Mouse (Mus musculus) heart, postnatal 0 days (tissue): ENCODE measurements around the gene Gab1. TPM values are rescaled to one million over a fixed set of nuclear protein-coding genes. Genes with fewer than 3 reads are reported as not detected.

Experiments
- ATAC-seq: fragments of 200-750 bp; cut with Nextera tagmentation; 2 replicates; pipeline ENCODE4 v1.8.0; 2017; ENCODE audit warnings: low read depth, moderate number of reproducible peaks, moderate library complexity; ENCODE audit not compliant: insufficient read depth
- DNase-seq: peaks from one replicate; pipeline ENCODE4 v3.0.0-alpha.2; 2016; ENCODE audit warnings: low spot score
- H3K27ac ChIP-seq: fragments of 300-500 bp; sonication (generic); 2 replicates; pipeline ENCODE4 v1.5.1; 2014; ENCODE audit warnings: low read depth, mild to moderate bottlenecking
- H3K27me3 ChIP-seq: fragments of 300-500 bp; sonication (generic); 2 replicates; pipeline ENCODE4 v1.6.1; 2014; ENCODE audit warnings: low read length, mixed read lengths; ENCODE audit not compliant: control insufficient read depth, insufficient read depth
- H3K36me3 ChIP-seq: fragments of 300-500 bp; sonication (generic); replicated peaks from 2 replicates; pipeline ENCODE4 v1.6.1; 2014; ENCODE audit warnings: low read length, mixed read lengths; ENCODE audit not compliant: control insufficient read depth, insufficient read depth
- H3K4me1 ChIP-seq: fragments of 300-500 bp; sonication (generic); 2 replicates; pipeline ENCODE4 v1.6.1; 2014; ENCODE audit warnings: antibody characterized with exemption; ENCODE audit not compliant: control insufficient read depth, insufficient read depth
- H3K4me2 ChIP-seq: fragments of 300-500 bp; sonication (generic); 2 replicates; pipeline ENCODE4 v1.6.1; 2014; ENCODE audit warnings: low read depth, mild to moderate bottlenecking, low read length, moderate library complexity
- H3K4me3 ChIP-seq: fragments of 300-500 bp; sonication (generic); 2 replicates; pipeline ENCODE4 v1.5.1; 2014; ENCODE audit warnings: low read depth, low read length
- H3K9ac ChIP-seq: fragments of 300-500 bp; sonication (generic); replicated peaks from 2 replicates; pipeline ENCODE4 v1.6.1; 2014; ENCODE audit warnings: low read depth, low read length, mixed read lengths
- H3K9me3 ChIP-seq: fragments of 300-500 bp; sonication (generic); replicated peaks from 2 replicates; pipeline ENCODE4 v1.6.1; 2016; ENCODE audit warnings: low read length; ENCODE audit not compliant: control insufficient read depth
- CTCF ChIP-seq: IDR thresholded peaks from 2 replicates; pipeline ENCODE4 v1.5.1; 2016; ENCODE audit warnings: antibody characterized with exemption, control low read depth, low read depth
- EP300 ChIP-seq: IDR thresholded peaks from 2 replicates; pipeline ENCODE4 v1.6.1; 2016; ENCODE audit warnings: antibody characterized with exemption, low read depth
- WGBS: fragments of 180-500 bp; shearing (Covaris S2); extraction: QIAGEN DNeasy Blood & Tissue Kit; methylation state at CpG from one replicate; pipeline ENCODE4 v1.1.7; 2014; 5-methylcytosine and 5-hydroxymethylcytosine counted together
- polyA plus RNA-seq: library from polyadenylated mRNA; unstranded; fragments of >200 nt; fragmentation: Nextera tagmentation; extraction: Ambion mirVana; gene quantifications from 2 replicates; pipeline ENCODE4 v1.2.1, GENCODE M21; 2015
- total RNA-seq: library from RNA; depleted of rRNA; stranded (reverse); fragments of >200 nt; gene quantifications from 2 replicates; pipeline ENCODE4 v1.2.3, GENCODE M21; 2014; ENCODE audit warnings: low replicate concordance

Gene Gab1
- total and polyA plus RNA-seq, 2 experiments from 2014 or later = 18.8 to 54.0 TPM

DNA sequence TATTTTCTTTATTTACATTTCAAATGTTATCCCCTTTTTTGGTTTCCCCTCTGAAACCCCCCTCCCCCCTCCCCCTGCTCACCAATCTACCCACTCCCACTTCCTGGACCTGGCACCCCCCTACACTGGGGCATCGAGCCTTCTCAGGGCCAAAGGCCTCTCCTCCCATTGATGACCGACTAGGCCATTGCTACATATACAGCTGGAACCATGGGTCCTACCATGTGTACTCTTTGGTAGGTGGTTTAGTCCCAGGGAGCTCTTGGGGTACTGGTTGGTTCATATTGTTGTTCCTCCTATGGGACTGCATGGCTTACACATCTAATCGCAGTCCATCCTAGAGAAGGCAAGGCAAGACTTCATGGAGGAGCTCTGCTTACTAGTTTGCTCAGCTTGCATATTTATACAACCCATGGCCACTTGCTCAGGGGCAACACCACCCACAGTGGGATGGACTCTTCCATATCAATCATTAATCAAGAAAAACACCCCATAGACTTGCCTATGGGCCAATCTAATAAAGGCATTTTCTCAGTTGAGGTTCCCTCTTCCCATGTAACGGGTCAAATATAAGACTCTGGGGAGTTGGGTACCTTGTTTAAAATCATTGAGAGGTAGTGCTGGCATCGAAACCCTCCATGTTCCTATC lies 48.3 kb downstream of the Gab1 start:
- H3K9ac ChIP-seq = no peak overlapping the region
- H3K4me1 ChIP-seq = peaks cover 55% of the 10 kb centered on the region
- no peaks in the 10 kb centered on the region for H3K9me3 ChIP-seq
- no peaks in the 10 kb centered on the region for H3K27me3 ChIP-seq
- peak overlapping the region; percentile 6; the same call in 1 of the 2 replicates for H3K27ac ChIP-seq
- no peak for ATAC-seq
- no peak for TF ChIP-seq CTCF
- TF ChIP-seq EP300 = no peak
- no peaks in the 10 kb centered on the region for H3K36me3 ChIP-seq
- WGBS = 92% methylated on average over 5 of the region's 5 CpGs
- no peak overlapping the region for H3K4me2 ChIP-seq
- H3K4me3 ChIP-seq = no peak overlapping the region
- DNase-seq = no peak

DNA sequence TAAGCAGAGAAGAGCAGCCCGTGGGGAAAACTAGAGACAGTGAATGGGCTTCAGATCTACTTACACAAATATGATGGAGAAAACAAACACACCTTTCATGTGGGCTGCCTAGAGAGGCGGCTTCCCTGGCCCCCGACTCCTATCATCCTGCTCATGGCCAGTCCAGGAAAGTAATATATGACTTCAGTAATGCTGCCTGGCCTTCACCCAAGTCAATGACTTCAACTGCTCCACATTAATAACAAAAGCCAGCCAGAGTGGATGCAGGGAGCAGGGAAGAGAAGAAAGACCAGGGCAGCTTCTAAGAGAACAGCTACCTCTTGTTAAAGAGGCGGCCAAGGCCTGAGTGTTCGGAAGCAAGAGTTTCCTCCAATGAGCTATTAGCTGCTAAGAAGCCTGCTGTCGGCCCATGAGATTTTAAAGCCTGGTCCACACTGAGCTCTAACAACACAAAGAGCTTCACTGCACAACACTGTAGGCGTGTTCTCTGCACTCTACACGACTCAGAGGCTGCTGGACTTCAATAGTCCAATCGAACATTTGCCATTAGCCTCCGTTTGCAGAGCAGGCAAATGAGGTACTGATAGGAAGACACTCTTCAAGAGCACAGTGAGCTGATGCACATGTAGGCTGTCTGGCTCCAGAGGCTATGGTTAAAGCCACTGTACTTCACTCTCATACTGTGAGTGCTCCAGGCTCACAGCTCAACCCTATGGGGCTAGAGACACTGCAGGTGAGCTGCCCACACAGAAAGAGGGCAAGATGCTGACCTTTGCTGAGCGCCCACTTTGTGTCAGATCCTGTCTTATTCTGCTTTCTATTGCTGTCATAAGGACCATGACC lies 49.4 kb downstream of the Gab1 start:
- Histone ChIP-seq H3K4me2 (peak overlapping the region; percentile 39), H3K4me3 (no peak overlapping the region), H3K36me3 (no peaks in the 10 kb centered on the region), H3K9ac (0 out of 2 replicates have a peak overlapping the region, but pooled peaks have one; percentile 46), H3K9me3 (no peaks in the 10 kb centered on the region), H3K27ac (peak overlapping the region; percentile 69), H3K27me3 (no peaks in the 10 kb centered on the region), H3K4me1 (peaks cover 63% of the 10 kb centered on the region)
- WGBS = 37% methylated on average over 11 of the region's 11 CpGs
- peak; percentile 40 for ATAC-seq
- TF ChIP-seq EP300 = no peak
- TF ChIP-seq CTCF = no peak
- DNase-seq = peak; percentile 69

DNA sequence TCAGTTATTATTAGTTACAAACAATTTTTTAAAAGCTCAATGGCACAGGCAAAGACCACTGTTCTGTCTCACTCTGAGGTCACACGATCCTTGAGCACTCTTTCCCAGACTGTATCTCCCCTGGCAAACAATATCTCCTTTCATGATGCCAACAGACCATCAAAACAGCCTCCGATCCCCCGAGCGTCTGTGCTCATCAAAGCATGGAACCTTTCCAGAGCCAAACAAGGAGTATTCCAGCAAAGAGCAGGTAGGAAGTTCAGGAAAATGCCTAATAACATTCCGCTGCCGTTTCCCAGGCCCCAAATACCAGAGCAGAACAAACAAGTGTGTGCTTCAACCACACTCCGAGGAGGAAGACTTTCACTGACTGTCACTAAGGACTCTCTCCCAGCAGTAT lies 50.2 kb downstream of the Gab1 start:
- TF ChIP-seq EP300 (no peak), CTCF (no peak)
- Histone ChIP-seq H3K36me3 (no peaks in the 10 kb centered on the region), H3K4me3 (no peak overlapping the region), H3K9me3 (no peaks in the 10 kb centered on the region), H3K4me2 (peak overlapping the region; percentile 39), H3K4me1 (peaks cover 56% of the 10 kb centered on the region), H3K27ac (peak overlapping the region; percentile 69), H3K9ac (peak overlapping the region; percentile 42), H3K27me3 (no peaks in the 10 kb centered on the region)
- ATAC-seq (no peak), DNase-seq (no peak)
- WGBS = 22% methylated on average over 7 of the region's 7 CpGs

DNA sequence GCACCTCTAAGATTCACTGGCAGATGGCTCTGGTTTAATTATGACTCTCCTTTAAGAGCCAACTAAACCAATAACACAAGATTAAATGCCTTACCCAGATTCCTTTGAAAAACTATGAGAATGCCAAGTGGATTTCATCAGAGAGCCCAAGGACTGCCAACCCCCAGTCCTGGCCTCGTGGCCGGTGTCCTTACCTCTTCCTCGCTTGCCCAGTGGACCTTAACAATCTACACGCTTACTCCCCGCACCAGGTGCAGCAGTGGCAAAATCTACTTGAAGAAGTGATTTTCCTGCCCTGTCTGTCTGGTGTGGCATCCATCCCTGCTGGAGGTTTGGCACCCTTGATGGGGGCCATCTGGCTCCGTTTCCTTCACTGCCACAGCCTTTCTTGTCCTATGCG lies 53.3 kb downstream of the Gab1 start:
- no peaks in the 10 kb centered on the region for H3K27me3 ChIP-seq
- DNase-seq = no peak

DNA sequence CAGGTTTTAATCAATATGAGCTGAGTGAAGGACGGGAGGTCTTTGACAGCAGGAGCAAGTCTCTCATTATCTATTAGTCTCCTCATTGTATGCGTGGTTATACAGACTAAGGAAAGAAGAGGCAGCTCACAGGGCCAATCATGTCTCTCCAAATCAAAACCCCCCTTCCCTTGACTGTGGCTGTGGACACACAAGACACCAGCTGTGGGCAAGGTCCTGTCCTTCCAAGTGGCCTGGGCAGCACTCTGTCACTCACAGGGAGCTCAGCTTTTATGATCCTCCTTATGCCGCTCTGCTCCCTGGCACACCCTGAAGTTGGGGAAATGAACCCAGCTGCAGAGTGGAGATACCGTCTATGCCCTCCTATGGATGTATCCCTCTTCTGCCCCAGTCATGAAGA lies 55.2 kb downstream of the Gab1 start:
- Histone ChIP-seq H3K36me3 (no peaks in the 10 kb centered on the region), H3K27me3 (no peaks in the 10 kb centered on the region), H3K4me1 (peaks cover 55% of the 10 kb centered on the region), H3K4me3 (no peak overlapping the region), H3K27ac (no peak overlapping the region), H3K4me2 (no peak overlapping the region), H3K9ac (no peak overlapping the region), H3K9me3 (no peaks in the 10 kb centered on the region)
- TF ChIP-seq EP300 (no peak), CTCF (no peak)
- 72% methylated on average over 4 of the region's 4 CpGs for WGBS
- ATAC-seq = no peak
- DNase-seq = no peak

More for the DNA sequence above, 53.3 kb downstream of the Gab1 start:
- Histone ChIP-seq H3K27ac (peak overlapping the region; percentile 70), H3K9ac (no peak overlapping the region), H3K4me3 (no peak overlapping the region), H3K4me2 (no peak overlapping the region; the same call in 1 of the 2 replicates), H3K9me3 (no peaks in the 10 kb centered on the region), H3K4me1 (peaks cover 54% of the 10 kb centered on the region), H3K36me3 (no peaks in the 10 kb centered on the region)
- WGBS = 55% methylated on average over 7 of the region's 7 CpGs
- TF ChIP-seq EP300 (no peak), CTCF (no peak)
- no peak for ATAC-seq
